Mouse (Mus musculus): ENCODE measurements around the gene Ywhah. TPM values are rescaled to one million over a fixed set of nuclear protein-coding genes. Genes with fewer than 3 reads are reported as not detected.
A peak's percentile ranks its signal among the peaks of the same experiment; 100 is the strongest.
"Not testable (repeated sequence)": the region's sequence is repeated elsewhere in the genome, so short reads cannot be mapped to it uniquely, and the experiment has no call there.

The Ywhah gene
- polyA plus RNA-seq, 1 experiment from 2014 or later: 440 TPM

- H3K4me1 ChIP-seq: peaks cover 25% of the 10 kb centered on the region
- peak overlapping the region; percentile 94 for H3K4me3 ChIP-seq
- DNase-seq (ENCODE audit: extremely low spot score, low spot score): no peak
- H3K9me3 ChIP-seq: no peaks in the 10 kb centered on the region
- no peaks in the 10 kb centered on the region for H3K27me3 ChIP-seq (ENCODE audit: poor library complexity, severe bottlenecking)
- peak overlapping the region; percentile 100 for H3K27ac ChIP-seq
- H3K36me3 ChIP-seq (replicated peaks): peaks cover 23% of the 10 kb centered on the region
- 4% methylated on average over 15 of the region's 15 CpGs for WGBS
Measured at GRCm38 (mm10) chr5:33018189-33018560, 441 bp upstream of the Ywhah start.

- H3K27ac ChIP-seq: peak overlapping the region; percentile 100
- H3K27me3 ChIP-seq (ENCODE audit: poor library complexity, severe bottlenecking): no peaks in the 10 kb centered on the region
- peak overlapping the region; percentile 94 for H3K4me3 ChIP-seq
- H3K9me3 ChIP-seq: no peaks in the 10 kb centered on the region
- peaks cover 36% of the 10 kb centered on the region for H3K36me3 ChIP-seq (replicated peaks)
- WGBS: under 1% methylated on average over 12 of the region's 12 CpGs
- DNase-seq (ENCODE audit: extremely low spot score, low spot score): peak; percentile 60
- H3K4me1 ChIP-seq: peaks cover 25% of the 10 kb centered on the region
Measured at GRCm38 (mm10) chr5:33019426-33019821, 808 bp downstream of the Ywhah start.

- no peak for DNase-seq (ENCODE audit: extremely low spot score, low spot score)
- H3K9me3 ChIP-seq: no peaks in the 10 kb centered on the region
- WGBS: 94% methylated on average over 2 of the region's 2 CpGs
- H3K27ac ChIP-seq: no peak overlapping the region
- H3K4me1 ChIP-seq: peaks cover 25% of the 10 kb centered on the region
- H3K4me3 ChIP-seq: no peak overlapping the region
- H3K36me3 ChIP-seq (replicated peaks): peaks cover 58% of the 10 kb centered on the region
- no peaks in the 10 kb centered on the region for H3K27me3 ChIP-seq (ENCODE audit: poor library complexity, severe bottlenecking)
Measured at GRCm38 (mm10) chr5:33021622-33022021, 3.0 kb downstream of the Ywhah start.

- Histone ChIP-seq H3K4me3 (no peak overlapping the region), H3K9me3 (no peaks in the 10 kb centered on the region), H3K27ac (no peak overlapping the region), H3K36me3 (replicated peaks) (peaks cover 68% of the 10 kb centered on the region), H3K27me3 (ENCODE audit: poor library complexity, severe bottlenecking) (no peaks in the 10 kb centered on the region), H3K4me1 (peaks cover 16% of the 10 kb centered on the region)
- WGBS: 96% methylated on average over 4 of the region's 4 CpGs
- no peak for DNase-seq (ENCODE audit: extremely low spot score, low spot score)
Measured at GRCm38 (mm10) chr5:33023337-33023736, 4.7 kb downstream of the Ywhah start.

- WGBS: 93% methylated on average over 5 of the region's 5 CpGs
- no peaks in the 10 kb centered on the region for H3K27me3 ChIP-seq (ENCODE audit: poor library complexity, severe bottlenecking)
- H3K4me3 ChIP-seq: no peak overlapping the region
- H3K4me1 ChIP-seq: peaks cover 26% of the 10 kb centered on the region
- no peak overlapping the region for H3K27ac ChIP-seq
- no peaks in the 10 kb centered on the region for H3K9me3 ChIP-seq
- peaks cover 79% of the 10 kb centered on the region for H3K36me3 ChIP-seq (replicated peaks)
- no peak for DNase-seq (ENCODE audit: extremely low spot score, low spot score)
Measured at GRCm38 (mm10) chr5:33024474-33024873, 5.9 kb downstream of the Ywhah start.

- H3K4me1 ChIP-seq: peaks cover 32% of the 10 kb centered on the region
- H3K27me3 ChIP-seq (ENCODE audit: poor library complexity, severe bottlenecking): no peaks in the 10 kb centered on the region
- H3K36me3 ChIP-seq (replicated peaks): peaks cover 52% of the 10 kb centered on the region
- H3K4me3 ChIP-seq: no peak overlapping the region
- DNase-seq (ENCODE audit: extremely low spot score, low spot score): no peak
- no peak overlapping the region for H3K27ac ChIP-seq
- no peaks in the 10 kb centered on the region for H3K9me3 ChIP-seq
- 81% methylated on average over 2 of the region's 2 CpGs for whole genome bisulfite sequencing
Measured at GRCm38 (mm10) chr5:33028656-33029055, 10.0 kb downstream of the Ywhah start.

- H3K36me3 ChIP-seq (replicated peaks): peaks cover 32% of the 10 kb centered on the region
- DNase-seq (ENCODE audit: extremely low spot score, low spot score): no peak
- H3K9me3 ChIP-seq: no peaks in the 10 kb centered on the region
- 73% methylated on average over 4 of the region's 4 CpGs for WGBS
- H3K27me3 ChIP-seq (ENCODE audit: poor library complexity, severe bottlenecking): no peaks in the 10 kb centered on the region
- peaks cover 40% of the 10 kb centered on the region for H3K4me1 ChIP-seq
- no peak overlapping the region for H3K4me3 ChIP-seq
- H3K27ac ChIP-seq: no peak overlapping the region
Measured at GRCm38 (mm10) chr5:33030425-33031175, 12.0 kb downstream of the Ywhah start.

GRCm38 (mm10) chr5:33032036-33032773 lies 13.6 kb downstream of the Ywhah start:
- 91% methylated on average over 10 of the region's 10 CpGs for WGBS
- H3K4me3 ChIP-seq: no peak overlapping the region
- H3K36me3 ChIP-seq (replicated peaks): peaks cover 18% of the 10 kb centered on the region
- DNase-seq (ENCODE audit: extremely low spot score, low spot score): no peak
- H3K27me3 ChIP-seq (ENCODE audit: poor library complexity, severe bottlenecking): no peaks in the 10 kb centered on the region
- no peaks in the 10 kb centered on the region for H3K9me3 ChIP-seq
- 0 out of 2 replicates have a peak overlapping the region, but pooled peaks have one; percentile 15 for H3K27ac ChIP-seq
- peaks cover 40% of the 10 kb centered on the region for H3K4me1 ChIP-seq

GRCm38 (mm10) chr5:33033121-33033520 lies 14.5 kb downstream of the Ywhah start:
- Histone ChIP-seq H3K27me3 (ENCODE audit: poor library complexity, severe bottlenecking) (no peaks in the 10 kb centered on the region), H3K4me3 (no peak overlapping the region), H3K36me3 (replicated peaks) (peaks cover 13% of the 10 kb centered on the region), H3K9me3 (no peaks in the 10 kb centered on the region), H3K27ac (no peak overlapping the region), H3K4me1 (peaks cover 40% of the 10 kb centered on the region)
- DNase-seq (ENCODE audit: extremely low spot score, low spot score): peak; percentile 82
- WGBS: under 1% methylated on average over 4 of the region's 4 CpGs

- not testable (repeated sequence) for DNase-seq (ENCODE audit: extremely low spot score, low spot score); H3K4me3 ChIP-seq; H3K9me3 ChIP-seq; H3K36me3 ChIP-seq (replicated peaks); H3K27ac ChIP-seq; H3K27me3 ChIP-seq (ENCODE audit: poor library complexity, severe bottlenecking)
- peaks cover 38% of the 10 kb centered on the region for H3K4me1 ChIP-seq
- 51% methylated on average over 8 of the region's 8 CpGs for WGBS
Measured at GRCm38 (mm10) chr5:33033633-33034032, 15.0 kb downstream of the Ywhah start.

- Histone ChIP-seq H3K36me3 (replicated peaks) (peaks cover 4% of the 10 kb centered on the region), H3K4me1 (peaks cover 33% of the 10 kb centered on the region), H3K4me3 (no peak overlapping the region), H3K27ac (no peak overlapping the region), H3K27me3 (ENCODE audit: poor library complexity, severe bottlenecking) (no peaks in the 10 kb centered on the region), H3K9me3 (no peaks in the 10 kb centered on the region)
- DNase-seq (ENCODE audit: extremely low spot score, low spot score): no peak
- 26% methylated on average over 7 of the region's 7 CpGs for WGBS
Measured at GRCm38 (mm10) chr5:33034100-33034499, 15.5 kb downstream of the Ywhah start.

- H3K4me1 ChIP-seq: peaks cover 28% of the 10 kb centered on the region
- no peaks in the 10 kb centered on the region for H3K36me3 ChIP-seq (replicated peaks)
- WGBS: 46% methylated on average over 3 of the region's 3 CpGs
- H3K9me3 ChIP-seq: no peaks in the 10 kb centered on the region
- no peak overlapping the region for H3K27ac ChIP-seq
- H3K27me3 ChIP-seq (ENCODE audit: poor library complexity, severe bottlenecking): no peaks in the 10 kb centered on the region
- H3K4me3 ChIP-seq: no peak overlapping the region
- no peak for DNase-seq (ENCODE audit: extremely low spot score, low spot score)
Measured at GRCm38 (mm10) chr5:33034916-33035315, 16.3 kb downstream of the Ywhah start.
